9 mouse cellular contexts compared by ENCODE assay signal in genomic region chr12:81033389-81034041, GRCm38 (mm10). TPM values are rescaled to one million over a fixed set of nuclear protein-coding genes. Genes with fewer than 3 reads are reported as not detected.
A peak's percentile ranks its signal among the peaks of the same experiment; 100 is the strongest.
DNase-seq lines count a peak whose midpoint lies in the region; ATAC-seq and TF ChIP-seq lines count a peak whose summit lies in the region.
"Had no signal": no experiment of that assay in that cellular context is flagged by ENCODE, and none has a peak within 500 bp of the region (broad histone marks: within the 10 kb centered on the region; RNA-seq: fewer than 3 reads in every experiment).

No protein-coding gene starts in this region.

- no peak overlapping the region for H3K9ac ChIP-seq in hindbrain, postnatal 0 days (replicated peaks; ENCODE audit: low read length)
- no peak overlapping the region for H3K9ac ChIP-seq in liver, embryonic 16.5 days (ENCODE audit: low read depth, low read length)
- H3K9ac ChIP-seq: heart, embryonic 13.5 days had no signal

- H3K4me2 ChIP-seq in hindbrain, postnatal 0 days (ENCODE audit: low read depth, low read length), result 0 out of 2 replicates have a peak overlapping the region, but pooled peaks have one; percentile 22
- H3K4me2 ChIP-seq in liver, embryonic 16.5 days (ENCODE audit: low read depth, low read length), result no peak overlapping the region
- H3K4me2 ChIP-seq: heart, embryonic 13.5 days had no signal

- WGBS in hindbrain, postnatal 0 days, result 34% methylated on average over 15 of the region's 15 CpGs
- 60% methylated on average over 15 of the region's 15 CpGs for WGBS in liver, embryonic 16.5 days (ENCODE audit: insufficient replicate concordance)

- peak overlapping the region; percentile 32 for H3K27ac ChIP-seq in hindbrain, postnatal 0 days
- H3K27ac ChIP-seq in liver, embryonic 16.5 days (ENCODE audit: low read length), result peak overlapping the region; percentile 84
- H3K27ac ChIP-seq: heart, embryonic 13.5 days had no signal

- peak; percentile 94 for ATAC-seq in hindbrain, postnatal 0 days
- peak; percentile 95 for ATAC-seq in liver, embryonic 16.5 days (ENCODE audit: low read depth)
- ATAC-seq in granulocyte monocyte progenitor cell, adult 5-6 weeks (replicated peaks; ENCODE audit: poor library complexity, severe bottlenecking), result no peak

- no peaks in the 10 kb centered on the region for H3K9me3 ChIP-seq in hindbrain, postnatal 0 days (ENCODE audit: low read length)
- no peaks in the 10 kb centered on the region for H3K9me3 ChIP-seq in liver, embryonic 16.5 days (replicated peaks; ENCODE audit: control insufficient read depth, low read length)
- H3K9me3 ChIP-seq: heart, embryonic 13.5 days had no signal

- no peaks in the 10 kb centered on the region for H3K36me3 ChIP-seq in hindbrain, postnatal 0 days (ENCODE audit: insufficient read depth, low read length)
- no peaks in the 10 kb centered on the region for H3K36me3 ChIP-seq in liver, embryonic 16.5 days (ENCODE audit: control insufficient read depth, insufficient read depth)
- H3K36me3 ChIP-seq: heart, embryonic 13.5 days had no signal

- H3K4me3 ChIP-seq in hindbrain, postnatal 0 days (ENCODE audit: low read length), result no peak overlapping the region
- H3K4me3 ChIP-seq in liver, embryonic 16.5 days (ENCODE audit: low read depth, low read length), result no peak overlapping the region
- H3K4me3 ChIP-seq: heart, embryonic 13.5 days had no signal

- H3K27me3 ChIP-seq in hindbrain, postnatal 0 days (ENCODE audit: insufficient read depth, low read length), result no peaks in the 10 kb centered on the region
- H3K27me3 ChIP-seq in liver, embryonic 16.5 days (ENCODE audit: control insufficient read depth, insufficient read depth, low read depth, low read length), result peaks cover 2% of the 10 kb centered on the region; the same call in 1 of the 2 replicates

- peaks cover 18% of the 10 kb centered on the region; the same call in 1 of the 2 replicates for H3K4me1 ChIP-seq in hindbrain, postnatal 0 days (ENCODE audit: insufficient read depth, low read length)
- no peaks in the 10 kb centered on the region; the same call in 1 of the 2 replicates for H3K4me1 ChIP-seq in liver, embryonic 16.5 days (ENCODE audit: control insufficient read depth, low read depth, low read length)
- H3K4me1 ChIP-seq: heart, embryonic 13.5 days had no signal

- peak; percentile 31 for DNase-seq in right cerebral cortex, adult 18-20 months
- no peak for DNase-seq in right cerebral cortex, postnatal 14 days
- DNase-seq in hindbrain, postnatal 0 days (ENCODE audit: low spot score), result peak; percentile 77
- peak; percentile 14 to 40 for DNase-seq in urinary bladder, postnatal 36 days (ENCODE audit: low spot score in 2 of 2)
- no peak for DNase-seq in ovary, adult 18-20 months (ENCODE audit: low spot score)
- DNase-seq in ovary, postnatal 10 days (ENCODE audit: low spot score), result no peak

- no peak for TF ChIP-seq CTCF in hindbrain, postnatal 0 days (IDR thresholded peaks at IDR 0.05; ENCODE audit: low read depth)

RNA-seq across cellular contexts. Expression of gene Smoc1, which starts 6.9 kb away (rescaled TPM):
- 32.7 and 42.0 TPM in 2 replicates for total RNA-seq in hindbrain, postnatal 0 days (2014; rRNA removed)
- 30.5 and 31.5 TPM in 2 replicates for polyA plus RNA-seq in hindbrain, postnatal 0 days (2015; fragmentation: Nextera tagmentation; extraction: Ambion mirVana)
- polyA plus RNA-seq in liver, embryonic 16.5 days (2015; fragmentation: Nextera tagmentation; extraction: Ambion mirVana), result 14.2 and 15.9 TPM in 2 replicates
- 0.64 TPM in 1 of 2 replicates, not detected in the other for total RNA-seq in granulocyte monocyte progenitor cell, adult 5-6 weeks (2014; fragmentation: Nextera tagmentation)
- total RNA-seq in granulocyte monocyte progenitor cell, adult 5-6 weeks (2017), result 0.31 and 1.2 TPM in 2 replicates

Comparison
In these comparisons a context has a peak if more than half of its experiments do, and no peak if none do; other contexts are left out.
1. DNase-seq: peak in right cerebral cortex, adult 18-20 months (single experiment), hindbrain, postnatal 0 days (single experiment) and urinary bladder, postnatal 36 days (2 of 2); none in right cerebral cortex, postnatal 14 days (single experiment), ovary, adult 18-20 months (single experiment) and ovary, postnatal 10 days (single experiment).
2. RNA of gene Smoc1, which starts 6.9 kb away (total RNA-seq): 32.7 to 42.0 TPM in hindbrain, postnatal 0 days; 0.31 to 1.2 TPM in granulocyte monocyte progenitor cell, adult 5-6 weeks; every median in the first group is over 10 times any median in the second.